23 mouse cellular contexts compared by ENCODE assay signal in genomic region chr14:121989331-121989730, GRCm38 (mm10). TPM values are rescaled to one million over a fixed set of nuclear protein-coding genes. Genes with fewer than 3 reads are reported as not detected.
DNase-seq lines count a peak whose midpoint lies in the region; ATAC-seq and TF ChIP-seq lines count a peak whose summit lies in the region.
"Had no signal": no experiment of that assay in that cellular context is flagged by ENCODE, and none has a peak within 500 bp of the region (broad histone marks: within the 10 kb centered on the region; RNA-seq: fewer than 3 reads in every experiment).

No protein-coding gene starts in this region.

- no peak for TF ChIP-seq POLR2A in kidney, adult 2 months (IDR thresholded peaks at IDR 0.05; ENCODE audit: low read depth, low read length)

- DNase-seq in kidney, adult 2 months: peak; percentile 71
- no peak for DNase-seq in kidney, postnatal 4 days
- peak; percentile 9 for DNase-seq in liver, embryonic 11.5 days (ENCODE audit: low spot score)
- DNase-seq in kidney, postnatal 36 days: peak; percentile 39 to 49
- peak; percentile 45 for DNase-seq in yolk sac, embryonic 10.5 days (ENCODE audit: low spot score)
- DNase-seq in layer of hippocampus, adult 2 months (ENCODE audit: low spot score in 2 of 2): no peak
- DNase-seq: adrenal gland, adult 2 months; adrenal gland, postnatal 25 days; cerebellum, adult 18-20 months; cerebellum, adult 9-11 months; cerebellum, postnatal 36 days; gastrocnemius, postnatal 10 days had no signal

- H3K4me1 ChIP-seq in kidney, adult 2 months (ENCODE audit: control insufficient read depth, insufficient read depth, low read length): peaks cover 12% of the 10 kb centered on the region; the same call in 1 of the 2 replicates
- peaks cover 6% of the 10 kb centered on the region; the same call in 1 of the 2 replicates for H3K4me1 ChIP-seq in liver, embryonic 11.5 days (replicated peaks; ENCODE audit: control insufficient read depth, insufficient read depth, low read length)
- peaks cover 21% of the 10 kb centered on the region for H3K4me1 ChIP-seq in liver, embryonic 12.5 days
- H3K4me1 ChIP-seq: embryonic facial prominence, embryonic 13.5 days; forebrain, embryonic 12.5 days had no signal

- H3K9ac ChIP-seq in liver, embryonic 11.5 days (ENCODE audit: low read depth, low read length): no peak overlapping the region
- H3K9ac ChIP-seq in liver, embryonic 12.5 days: no peak overlapping the region
- H3K9ac ChIP-seq: embryonic facial prominence, embryonic 13.5 days; forebrain, embryonic 12.5 days; heart, embryonic 12.5 days had no signal

- 36% methylated on average over 3 of the region's 3 CpGs for WGBS in kidney, adult 2 months
- WGBS in liver, embryonic 11.5 days: 85% methylated on average over 3 of the region's 3 CpGs
- 79% methylated on average over 3 of the region's 3 CpGs for WGBS in liver, embryonic 12.5 days (ENCODE audit: insufficient replicate concordance)

- H3K4me2 ChIP-seq in liver, embryonic 11.5 days: no peak overlapping the region
- no peak overlapping the region for H3K4me2 ChIP-seq in liver, embryonic 12.5 days
- H3K4me2 ChIP-seq: embryonic facial prominence, embryonic 13.5 days; forebrain, embryonic 12.5 days; heart, embryonic 12.5 days had no signal

- ATAC-seq in liver, embryonic 11.5 days (replicated peaks; ENCODE audit: low FRiP score): no peak
- no peak for ATAC-seq in liver, embryonic 12.5 days
- ATAC-seq: forebrain, embryonic 16.5 days had no signal

- H3K4me3 ChIP-seq in kidney, adult 2 months (ENCODE audit: insufficient read depth, low read depth, low read length): no peak overlapping the region
- no peak overlapping the region for H3K4me3 ChIP-seq in liver, embryonic 11.5 days (ENCODE audit: low read depth, low read length)
- no peak overlapping the region for H3K4me3 ChIP-seq in liver, embryonic 12.5 days
- H3K4me3 ChIP-seq in layer of hippocampus, adult 2 months: no peak overlapping the region
- H3K4me3 ChIP-seq: embryonic facial prominence, embryonic 13.5 days; forebrain, embryonic 12.5 days; heart, embryonic 12.5 days had no signal

- H3K27ac ChIP-seq in kidney, adult 2 months (ENCODE audit: insufficient read depth, low read depth, low read length): no peak overlapping the region
- no peak overlapping the region for H3K27ac ChIP-seq in liver, embryonic 11.5 days (ENCODE audit: low read depth, low read length)
- no peak overlapping the region for H3K27ac ChIP-seq in liver, embryonic 12.5 days
- no peak overlapping the region for H3K27ac ChIP-seq in layer of hippocampus, adult 2 months
- H3K27ac ChIP-seq: embryonic facial prominence, embryonic 13.5 days; forebrain, embryonic 12.5 days had no signal

- no peaks in the 10 kb centered on the region for H3K27me3 ChIP-seq in kidney, adult 2 months (replicated peaks; ENCODE audit: control insufficient read depth, insufficient read depth, low read length)
- H3K27me3 ChIP-seq in liver, embryonic 11.5 days (replicated peaks; ENCODE audit: control insufficient read depth, insufficient read depth, low read length): no peaks in the 10 kb centered on the region
- H3K27me3 ChIP-seq in liver, embryonic 12.5 days (replicated peaks): no peaks in the 10 kb centered on the region
- H3K27me3 ChIP-seq: embryonic facial prominence, embryonic 13.5 days; forebrain, embryonic 12.5 days; heart, embryonic 12.5 days had no signal

- no peaks in the 10 kb centered on the region for H3K36me3 ChIP-seq in kidney, adult 2 months (ENCODE audit: control insufficient read depth, insufficient read depth, low read length)
- H3K36me3 ChIP-seq in liver, embryonic 11.5 days (ENCODE audit: control insufficient read depth, insufficient read depth, low read length): no peaks in the 10 kb centered on the region
- H3K36me3 ChIP-seq in liver, embryonic 12.5 days: peaks cover 4% of the 10 kb centered on the region

- no peaks in the 10 kb centered on the region for H3K9me3 ChIP-seq in liver, embryonic 11.5 days (ENCODE audit: control insufficient read depth, low read length)
- no peaks in the 10 kb centered on the region for H3K9me3 ChIP-seq in liver, embryonic 12.5 days (replicated peaks)
- H3K9me3 ChIP-seq: embryonic facial prominence, embryonic 13.5 days; forebrain, embryonic 12.5 days; heart, embryonic 12.5 days had no signal

- no peak for TF ChIP-seq CTCF in kidney, adult 2 months (conservative IDR thresholded peaks at IDR 0.05; ENCODE audit: insufficient read depth, insufficient read length, low read depth, low read length)
- TF ChIP-seq CTCF in layer of hippocampus, adult 2 months (conservative IDR thresholded peaks at IDR 0.05): no peak

RNA-seq across cellular contexts. Expression of gene Gpr183, which starts 24.3 kb away (rescaled TPM):
- 0.65 and 1.7 TPM in 2 replicates for polyA plus RNA-seq in kidney, adult 2 months (2012; rRNA removed)
- 3.2 and 3.9 TPM in 2 replicates for polyA plus RNA-seq in liver, embryonic 11.5 days (2014; fragmentation: Nextera tagmentation; extraction: Ambion mirVana)
- 1.8 and 2.1 TPM in 2 replicates for polyA plus RNA-seq in liver, embryonic 12.5 days (2016; fragmentation: Nextera tagmentation; extraction: Ambion mirVana)
- total RNA-seq in layer of hippocampus, adult 2 months (2021): 1 to 10 TPM in 1 of 2 experiments, under 1 TPM in 1; 0.56 to 1.0 TPM

RNA-seq across cellular contexts. Expression of gene Timm8a2, which starts 45.1 kb away (rescaled TPM):
- polyA plus RNA-seq in kidney, adult 2 months (2012; rRNA removed): 0.18 TPM in 1 of 2 replicates, not detected in the other
- not detected in 2 replicates for polyA plus RNA-seq in liver, embryonic 11.5 days (2014; fragmentation: Nextera tagmentation; extraction: Ambion mirVana)
- polyA plus RNA-seq in liver, embryonic 12.5 days (2016; fragmentation: Nextera tagmentation; extraction: Ambion mirVana): not detected in 2 replicates
- total RNA-seq in layer of hippocampus, adult 2 months (2021): not detected
- total RNA-seq: adrenal gland, adult 2 months; adrenal gland, postnatal 25 days; gastrocnemius, postnatal 10 days; heart, adult 8-10 months; heart, postnatal 25 days had no signal
- polyA plus RNA-seq: adrenal gland, adult 2 months; embryonic facial prominence, embryonic 13.5 days; forebrain, embryonic 12.5 days; forebrain, embryonic 16.5 days; frontal cortex, adult 2 months; gonadal fat pad, adult 2 months; heart, embryonic 12.5 days; heart, embryonic 16.5 days; hindbrain, embryonic 11.5 days had no signal

Comparison
In these comparisons a context has a peak if more than half of its experiments do, and no peak if none do; other contexts are left out.
1. DNase-seq: peak in kidney, adult 2 months (single experiment), liver, embryonic 11.5 days (single experiment), kidney, postnatal 36 days (2 of 2) and yolk sac, embryonic 10.5 days (single experiment); none in kidney, postnatal 4 days (0 of 2) and layer of hippocampus, adult 2 months (0 of 2).